In the genomic region with DNA sequence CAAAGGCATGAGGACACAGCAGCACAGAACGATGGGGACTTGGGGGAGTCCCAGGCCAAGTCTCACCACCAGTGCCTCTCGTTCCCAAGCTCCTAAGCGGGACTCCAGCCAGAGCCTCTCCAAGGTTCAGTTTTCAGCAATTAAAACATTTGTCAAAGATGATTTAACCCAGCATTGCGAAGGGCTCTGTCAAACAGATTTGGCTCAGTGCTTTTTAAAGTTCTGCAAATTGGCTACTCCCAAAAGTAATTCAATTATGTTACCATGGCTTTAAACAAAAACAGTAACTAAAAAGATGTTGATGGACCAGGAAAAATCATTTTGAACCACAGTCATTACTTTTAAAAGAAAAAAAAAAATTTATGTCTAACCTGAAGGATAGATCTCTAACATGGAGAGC, we compare ENCODE assay signal across 24 mouse cellular contexts. TPM values are rescaled to one million over a fixed set of nuclear protein-coding genes. Genes with fewer than 3 reads are reported as not detected.
DNase-seq lines count a peak whose midpoint lies in the region; ATAC-seq and TF ChIP-seq lines count a peak whose summit lies in the region.
"Had no signal": no experiment of that assay in that cellular context is flagged by ENCODE, and none has a peak within 500 bp of the region (broad histone marks: within the 10 kb centered on the region; RNA-seq: fewer than 3 reads in every experiment).

No protein-coding gene starts in this region.

- H3K27me3 ChIP-seq in kidney, postnatal 0 days (ENCODE audit: insufficient read depth, low read length): no peaks in the 10 kb centered on the region
- H3K27me3 ChIP-seq in kidney, embryonic 16.5 days (ENCODE audit: insufficient read depth, low read length): no peaks in the 10 kb centered on the region
- no peaks in the 10 kb centered on the region for H3K27me3 ChIP-seq in intestine, postnatal 0 days (replicated peaks; ENCODE audit: control insufficient read depth, insufficient read depth, low read length)
- H3K27me3 ChIP-seq: embryonic facial prominence, embryonic 12.5 days; forebrain, embryonic 12.5 days; forebrain, embryonic 15.5 days; hindbrain, embryonic 12.5 days; hindbrain, embryonic 15.5 days had no signal

- H3K9me3 ChIP-seq in kidney, postnatal 0 days (replicated peaks; ENCODE audit: low read length): no peaks in the 10 kb centered on the region
- H3K9me3 ChIP-seq in kidney, embryonic 16.5 days (ENCODE audit: low read length): no peaks in the 10 kb centered on the region
- H3K9me3 ChIP-seq in intestine, postnatal 0 days (ENCODE audit: control insufficient read depth): no peaks in the 10 kb centered on the region
- H3K9me3 ChIP-seq: embryonic facial prominence, embryonic 12.5 days; forebrain, embryonic 12.5 days; forebrain, embryonic 15.5 days; hindbrain, embryonic 12.5 days; hindbrain, embryonic 15.5 days had no signal

- H3K4me1 ChIP-seq in kidney, postnatal 0 days (replicated peaks; ENCODE audit: insufficient read depth, low read length): no peaks in the 10 kb centered on the region
- no peaks in the 10 kb centered on the region for H3K4me1 ChIP-seq in kidney, embryonic 16.5 days (ENCODE audit: insufficient read depth, low read length)
- H3K4me1 ChIP-seq in intestine, postnatal 0 days (replicated peaks; ENCODE audit: control insufficient read depth, insufficient read depth, low read length): no peaks in the 10 kb centered on the region
- H3K4me1 ChIP-seq: forebrain, embryonic 12.5 days; forebrain, embryonic 15.5 days; hindbrain, embryonic 12.5 days; hindbrain, embryonic 15.5 days had no signal

- H3K4me2 ChIP-seq in kidney, postnatal 0 days (ENCODE audit: low read length): no peak overlapping the region
- no peak overlapping the region for H3K4me2 ChIP-seq in kidney, embryonic 16.5 days (replicated peaks; ENCODE audit: low read depth, low read length)
- no peak overlapping the region for H3K4me2 ChIP-seq in intestine, postnatal 0 days (replicated peaks; ENCODE audit: low read depth)
- H3K4me2 ChIP-seq: embryonic facial prominence, embryonic 12.5 days; forebrain, embryonic 12.5 days; forebrain, embryonic 15.5 days; heart, embryonic 11.5 days; hindbrain, embryonic 12.5 days; hindbrain, embryonic 15.5 days had no signal

- WGBS in kidney, postnatal 0 days: 32% methylated on average over 4 of the region's 4 CpGs
- WGBS in kidney, embryonic 16.5 days: 30% methylated on average over 4 of the region's 4 CpGs
- WGBS in intestine, postnatal 0 days: 71% methylated on average over 4 of the region's 4 CpGs

- ATAC-seq in kidney, postnatal 0 days (replicated peaks; ENCODE audit: low FRiP score, low read depth): no peak
- no peak for ATAC-seq in kidney, embryonic 16.5 days (ENCODE audit: low FRiP score, low TSS enrichment)
- ATAC-seq in intestine, postnatal 0 days: no peak
- ATAC-seq: activated CD4-positive, CD25-positive, alpha-beta regulatory T cell, adult 4 months; CD4-positive, CD25-positive, alpha-beta regulatory T cell, adult 4 months; forebrain, embryonic 15.5 days had no signal

- H3K36me3 ChIP-seq in kidney, postnatal 0 days (ENCODE audit: insufficient read depth, low read length): no peaks in the 10 kb centered on the region
- H3K36me3 ChIP-seq in kidney, embryonic 16.5 days (ENCODE audit: insufficient read depth, low read length): no peaks in the 10 kb centered on the region
- no peaks in the 10 kb centered on the region for H3K36me3 ChIP-seq in intestine, postnatal 0 days (ENCODE audit: control insufficient read depth, insufficient read depth)
- H3K36me3 ChIP-seq: embryonic facial prominence, embryonic 12.5 days; forebrain, embryonic 12.5 days; forebrain, embryonic 15.5 days; hindbrain, embryonic 12.5 days; hindbrain, embryonic 15.5 days had no signal

- H3K27ac ChIP-seq in kidney, postnatal 0 days: no peak overlapping the region
- no peak overlapping the region for H3K27ac ChIP-seq in kidney, embryonic 16.5 days (ENCODE audit: low read length)
- no peak overlapping the region for H3K27ac ChIP-seq in intestine, postnatal 0 days (ENCODE audit: low read depth, low read length)
- H3K27ac ChIP-seq: embryonic facial prominence, embryonic 12.5 days; forebrain, embryonic 12.5 days; forebrain, embryonic 15.5 days; hindbrain, embryonic 12.5 days; hindbrain, embryonic 15.5 days had no signal

- H3K4me3 ChIP-seq in kidney, postnatal 0 days (replicated peaks; ENCODE audit: low read depth, low read length): no peak overlapping the region
- no peak overlapping the region for H3K4me3 ChIP-seq in kidney, embryonic 16.5 days (ENCODE audit: low read length)
- no peak overlapping the region for H3K4me3 ChIP-seq in intestine, postnatal 0 days (ENCODE audit: low read depth, low read length)
- H3K4me3 ChIP-seq: embryonic facial prominence, embryonic 12.5 days; erythroblast, embryonic 14.5 days; forebrain, embryonic 12.5 days; forebrain, embryonic 15.5 days; hindbrain, embryonic 12.5 days; hindbrain, embryonic 15.5 days had no signal

- H3K9ac ChIP-seq in kidney, postnatal 0 days (ENCODE audit: low read depth, low read length): no peak overlapping the region
- H3K9ac ChIP-seq in kidney, embryonic 16.5 days (replicated peaks; ENCODE audit: low read length): no peak overlapping the region
- H3K9ac ChIP-seq in intestine, postnatal 0 days (ENCODE audit: low read depth, low read length): no peak overlapping the region
- H3K9ac ChIP-seq: embryonic facial prominence, embryonic 12.5 days; forebrain, embryonic 12.5 days; forebrain, embryonic 15.5 days; hindbrain, embryonic 12.5 days; hindbrain, embryonic 15.5 days had no signal

- DNase-seq in kidney, postnatal 0 days (ENCODE audit: low spot score): peak; percentile 57
- peak; percentile 33 for DNase-seq in testis, postnatal 10 days (ENCODE audit: low spot score)
- DNase-seq in testis, postnatal 14 days (ENCODE audit: low spot score): no peak
- peak; percentile 18 for DNase-seq in skeletal muscle tissue, adult 2 months (ENCODE audit: low read depth, low spot score)
- DNase-seq: adrenal gland, adult 8-10 months; adrenal gland, postnatal 25 days; cerebellum, adult 11-12 months; cerebellum, adult 8-10 months; cerebellum, postnatal 10 days; cerebellum, postnatal 36 days; embryo, embryonic 11 days; gastrocnemius, postnatal 10 days; gastrocnemius, postnatal 36 days had no signal

- no peak for TF ChIP-seq CTCF in kidney, postnatal 0 days (IDR thresholded peaks at IDR 0.05; ENCODE audit: low read depth)
- TF ChIP-seq CTCF in intestine, postnatal 0 days (IDR thresholded peaks at IDR 0.05; ENCODE audit: low read depth): no peak

RNA-seq across cellular contexts. Expression of gene Zfp637, which starts 30.3 kb away (rescaled TPM):
- polyA plus RNA-seq in kidney, postnatal 0 days (2015; fragmentation: Nextera tagmentation; extraction: Ambion mirVana): 93.5 and 95.6 TPM in 2 replicates
- 105 and 108 TPM in 2 replicates for polyA plus RNA-seq in kidney, embryonic 16.5 days (2015; fragmentation: Nextera tagmentation; extraction: Ambion mirVana)
- polyA plus RNA-seq in intestine, postnatal 0 days (2015; fragmentation: Nextera tagmentation; extraction: Ambion mirVana): 46.1 and 51.3 TPM in 2 replicates

RNA-seq across cellular contexts. Expression of gene Zfp239, which starts 51.2 kb away (rescaled TPM):
- 9.0 and 11.0 TPM in 2 replicates for polyA plus RNA-seq in kidney, postnatal 0 days (2015; fragmentation: Nextera tagmentation; extraction: Ambion mirVana)
- polyA plus RNA-seq in kidney, embryonic 16.5 days (2015; fragmentation: Nextera tagmentation; extraction: Ambion mirVana): 11.5 and 12.6 TPM in 2 replicates
- 2.9 and 3.1 TPM in 2 replicates for polyA plus RNA-seq in intestine, postnatal 0 days (2015; fragmentation: Nextera tagmentation; extraction: Ambion mirVana)
